Mouse (Mus musculus) midbrain, embryonic 10.5 days (tissue): ENCODE measurements around the gene Bsnd. TPM values are rescaled to one million over a fixed set of nuclear protein-coding genes. Genes with fewer than 3 reads are reported as not detected.

Experiments
- DNase-seq: peaks from one replicate; pipeline ENCODE4 v3.0.0-alpha.2; 2017; ENCODE audit warnings: low spot score
- H3K27ac ChIP-seq: fragments of 300-500 bp; sonication (generic); replicated peaks from 2 replicates; pipeline ENCODE4 v1.5.1; 2016; ENCODE audit warnings: mild to moderate bottlenecking
- H3K27me3 ChIP-seq: fragments of 300-500 bp; sonication (generic); 2 replicates; pipeline ENCODE4 v1.6.1; 2016; ENCODE audit warnings: low read depth, mild to moderate bottlenecking; ENCODE audit not compliant: poor library complexity, severe bottlenecking
- H3K36me3 ChIP-seq: fragments of 300-500 bp; sonication (generic); 2 replicates; pipeline ENCODE4 v1.6.1; 2016; ENCODE audit warnings: mild to moderate bottlenecking, moderate library complexity
- H3K4me1 ChIP-seq: fragments of 300-500 bp; sonication (generic); 2 replicates; pipeline ENCODE4 v1.6.1; 2016
- H3K4me3 ChIP-seq: fragments of 300-500 bp; sonication (generic); 2 replicates; pipeline ENCODE4 v1.5.1; 2016; ENCODE audit warnings: mild to moderate bottlenecking, moderate library complexity
- H3K9me3 ChIP-seq: fragments of 300-500 bp; sonication (generic); replicated peaks from 2 replicates; pipeline ENCODE4 v1.6.1; 2016; ENCODE audit warnings: mild to moderate bottlenecking
- WGBS: fragments of 180-500 bp; shearing (Covaris S2); methylation state at CpG from one replicate; pipeline ENCODE4 v1.1.7; 2016; 5-methylcytosine and 5-hydroxymethylcytosine counted together
- polyA plus RNA-seq: library from polyadenylated mRNA; unstranded; fragments of >200 nt; fragmentation: Nextera tagmentation; extraction: Ambion mirVana; gene quantifications from 2 replicates; pipeline ENCODE4 v1.2.1, GENCODE M21; 2016

Bsnd gene
- polyA plus RNA-seq, 1 experiment from 2014 or later = not detected

DNA sequence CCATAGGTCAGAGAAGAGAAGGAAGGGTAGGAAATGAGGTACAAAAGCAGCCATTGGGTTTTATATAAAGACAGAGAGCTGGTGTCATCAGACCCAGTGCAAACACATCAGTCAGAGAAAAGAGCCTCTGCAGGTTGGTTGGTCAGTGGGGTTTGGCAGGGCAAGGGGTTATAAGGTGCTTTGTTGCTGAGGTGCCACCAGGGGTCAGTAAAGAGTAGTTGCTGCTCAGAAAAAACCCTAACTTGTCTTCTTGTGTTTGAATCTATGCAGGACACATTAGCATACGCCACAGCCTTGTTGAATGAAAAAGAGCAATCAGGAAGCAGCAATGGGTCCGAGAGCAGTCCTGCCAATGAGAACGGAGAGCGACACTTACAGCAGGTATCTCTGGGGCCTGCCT is 55.6 kb downstream of the Bsnd start:
- Histone ChIP-seq H3K36me3 (peaks cover 90% of the 10 kb centered on the region), H3K27me3 (no peaks in the 10 kb centered on the region), H3K4me3 (no peak overlapping the region), H3K4me1 (no peaks in the 10 kb centered on the region), H3K27ac (no peak overlapping the region), H3K9me3 (no peaks in the 10 kb centered on the region)
- peak; percentile 33 for DNase-seq
- WGBS = 76% methylated on average over 4 of the region's 4 CpGs

DNA sequence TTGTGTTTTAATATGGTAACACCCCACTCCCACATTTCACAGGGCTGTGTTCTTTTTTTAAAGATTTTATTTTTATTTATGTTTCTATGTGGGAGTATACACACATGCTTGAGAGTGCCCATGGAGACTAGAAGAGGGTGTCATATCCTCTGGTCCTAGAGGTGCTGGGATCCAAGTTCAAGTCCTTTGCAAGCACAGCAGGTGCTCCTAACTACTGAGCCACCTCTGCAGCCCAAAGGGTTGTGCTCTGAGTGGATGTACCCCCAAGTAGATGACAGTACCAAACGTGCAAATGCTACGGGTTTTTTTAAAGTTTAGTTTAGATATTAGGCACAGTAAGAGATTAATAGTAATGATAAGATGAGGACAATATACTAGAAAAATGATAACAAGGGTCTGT is 56.7 kb downstream of the Bsnd start:
- H3K27me3 ChIP-seq = no peaks in the 10 kb centered on the region
- peaks cover 91% of the 10 kb centered on the region for H3K36me3 ChIP-seq
- no peak for DNase-seq
- H3K27ac ChIP-seq = no peak overlapping the region
- no peaks in the 10 kb centered on the region for H3K4me1 ChIP-seq
- H3K9me3 ChIP-seq = no peaks in the 10 kb centered on the region
- WGBS = 89% methylated on average over 2 of the region's 2 CpGs
- H3K4me3 ChIP-seq = no peak overlapping the region

Other genes starting within 250 kb of the Bsnd start
- gene Usp24, start 176.1 kb downstream of the Bsnd start, polyA plus RNA-seq = 6.4 and 7.0 TPM in 2 replicates
- 4.7 and 5.4 TPM in 2 replicates for gene Pcsk9, start 28.0 kb downstream of the Bsnd start, polyA plus RNA-seq
- gene Dhcr24, start 68.8 kb upstream of the Bsnd start, polyA plus RNA-seq = 11.0 and 11.9 TPM in 2 replicates
- not detected in 2 replicates for gene Lexm, start 125.0 kb upstream of the Bsnd start, polyA plus RNA-seq
- gene Ttc22, start 130.1 kb upstream of the Bsnd start, polyA plus RNA-seq = not detected in 2 replicates
- gene Pars2, start 158.8 kb upstream of the Bsnd start, polyA plus RNA-seq = 16.2 and 16.5 TPM in 2 replicates
- 113 and 119 TPM in 2 replicates for gene Ttc4, start 186.7 kb upstream of the Bsnd start, polyA plus RNA-seq
- 0.04 and 0.05 TPM in 2 replicates for gene Mroh7, start 238.6 kb upstream of the Bsnd start, polyA plus RNA-seq
- gene Fam151a, start 241.6 kb upstream of the Bsnd start, polyA plus RNA-seq = not detected in 2 replicates